Mouse (Mus musculus): ENCODE results near the gene Tpi1. TPM values are rescaled to one million over a fixed set of nuclear protein-coding genes. Genes with fewer than 3 reads are reported as not detected.
"Not testable (repeated sequence)": the region's sequence is repeated elsewhere in the genome, so short reads cannot be mapped to it uniquely, and the experiment has no call there.

The Tpi1 gene
- polyA plus RNA-seq, 1 experiment from 2014 or later: 674 TPM

DNA sequence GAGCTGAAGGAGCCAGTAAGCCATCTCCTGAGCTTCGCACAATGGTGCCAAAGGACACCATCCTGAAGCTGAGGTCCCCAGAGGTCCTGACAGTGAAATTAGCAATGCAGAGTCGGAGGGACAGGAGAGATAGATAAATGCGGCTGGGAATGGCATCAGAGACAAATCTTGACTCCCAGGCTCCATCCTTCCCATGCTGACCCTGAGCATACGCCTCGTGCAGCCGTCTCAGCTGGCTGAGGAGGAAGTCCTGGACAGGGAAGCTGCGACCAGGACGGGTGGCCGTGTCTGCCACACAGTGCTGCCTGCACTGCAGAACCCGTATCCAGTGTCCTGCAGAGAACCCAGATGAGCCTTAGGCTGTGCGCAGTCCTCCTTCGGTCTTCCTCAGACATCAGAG lies 40.6 kb upstream of the Tpi1 start:
- Histone ChIP-seq H3K9me3 (replicated peaks) (no peaks in the 10 kb centered on the region), H3K4me2 (no peak overlapping the region), H3K27me3 (replicated peaks) (peaks cover 74% of the 10 kb centered on the region), H3K4me1 (peaks cover 13% of the 10 kb centered on the region), H3K36me3 (no peaks in the 10 kb centered on the region), H3K4me3 (no peak overlapping the region), H3K9ac (no peak overlapping the region), H3K27ac (no peak overlapping the region)
- 40% methylated on average over 12 of the region's 12 CpGs for WGBS (ENCODE audit: insufficient replicate concordance)
- no peak for ATAC-seq

- Histone ChIP-seq H3K4me2 (no peak overlapping the region), H3K4me1 (no peaks in the 10 kb centered on the region), H3K27me3 (replicated peaks) (peaks cover 50% of the 10 kb centered on the region), H3K4me3 (no peak overlapping the region), H3K9ac (no peak overlapping the region), H3K36me3 (no peaks in the 10 kb centered on the region), H3K9me3 (replicated peaks) (no peaks in the 10 kb centered on the region), H3K27ac (no peak overlapping the region)
- 40% methylated on average over 8 of the region's 8 CpGs for WGBS (ENCODE audit: insufficient replicate concordance)
- no peak for ATAC-seq
These were observed 36.4 kb upstream of the Tpi1 start for GRCm38 (mm10) chr6:124850535-124850934.

DNA sequence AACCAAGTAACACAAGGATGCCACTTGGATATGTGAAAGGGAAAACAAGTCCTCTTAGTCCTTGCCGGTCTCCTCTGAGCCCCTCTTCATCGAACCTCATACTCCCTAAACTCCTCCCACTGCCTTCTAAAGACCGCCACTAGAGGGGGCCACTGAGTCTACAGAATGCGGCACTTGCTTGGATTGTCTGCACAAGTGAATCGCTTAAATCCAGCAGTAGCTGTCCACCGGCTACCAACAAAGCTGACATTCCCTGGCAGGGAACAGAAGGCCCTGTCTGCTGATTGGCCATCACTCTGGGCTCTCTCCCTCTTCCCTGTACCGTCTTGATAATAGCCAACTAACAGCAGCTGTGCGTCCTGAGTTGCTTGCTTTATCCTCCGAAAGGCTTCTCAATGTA lies 33.2 kb upstream of the Tpi1 start:
- peak; percentile 50; the same call in 1 of the 2 replicates for ATAC-seq
- 19% methylated on average over 9 of the region's 9 CpGs for WGBS (ENCODE audit: insufficient replicate concordance)

DNA sequence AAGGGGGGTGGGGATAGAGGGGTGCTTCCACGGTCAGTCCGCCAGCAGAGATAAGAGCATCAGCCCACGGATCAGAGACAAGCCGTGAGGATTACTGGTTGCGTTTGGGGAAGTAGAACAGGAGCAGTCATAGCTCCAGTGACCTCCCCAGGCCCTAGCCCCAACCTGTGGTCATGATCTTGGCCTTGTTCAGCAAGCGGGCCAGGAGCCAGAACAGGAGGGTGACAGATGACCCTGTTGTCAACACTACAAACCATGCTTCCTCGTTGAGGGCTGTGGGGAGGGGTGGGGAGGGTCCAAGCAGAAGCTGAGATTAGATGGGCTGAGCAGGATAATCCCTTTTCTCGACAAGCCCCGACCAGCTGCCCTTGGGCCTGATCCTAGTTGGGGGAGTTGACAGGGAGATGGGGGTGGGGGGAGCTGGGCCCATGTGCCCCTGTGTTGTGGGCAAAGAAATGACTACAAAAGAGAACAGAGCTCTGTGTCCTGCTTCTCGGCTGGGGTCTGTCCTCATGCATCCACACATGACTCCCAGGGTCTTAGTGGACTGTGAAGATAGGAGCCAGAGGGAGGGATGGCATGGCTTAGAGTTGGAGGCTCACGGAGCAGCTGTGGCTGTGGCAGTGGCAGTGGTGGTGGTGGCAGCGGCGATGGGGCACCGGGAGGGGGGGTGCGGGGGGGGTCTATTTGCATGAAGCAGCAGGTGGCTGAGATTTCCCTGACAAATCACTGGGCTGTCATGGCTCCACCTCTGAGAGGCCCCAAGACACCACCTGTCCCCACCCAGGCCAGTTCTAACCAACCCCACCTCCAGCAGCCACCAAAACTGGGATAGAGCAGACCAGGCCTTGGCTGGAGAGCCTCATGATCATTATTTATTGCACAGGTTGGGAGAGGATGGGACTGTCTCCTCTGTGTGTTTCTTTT lies 26.4 kb upstream of the Tpi1 start, which contains the start of gene Gnb3:
Gnb3 (minus strand) TSS at position 35 of the 927 bp plus-strand sequence.
- no peak for ATAC-seq
- H3K27ac ChIP-seq: no peak within 1 kb of the TSS
- H3K4me3 ChIP-seq: no peak within 1 kb of the TSS
- peaks cover 18% of the 10 kb centered on the region for H3K27me3 ChIP-seq (replicated peaks)
- H3K9ac ChIP-seq: no peak within 1 kb of the TSS
- WGBS (ENCODE audit: insufficient replicate concordance): 26% methylated on average over 13 of the region's 15 CpGs
- peaks cover 15% of the 10 kb centered on the region for H3K4me1 ChIP-seq
- H3K9me3 ChIP-seq (replicated peaks): no peaks in the 10 kb centered on the region
- H3K36me3 ChIP-seq: peaks cover 2% of the 10 kb centered on the region
- H3K4me2 ChIP-seq: no peak within 1 kb of the TSS

More for the DNA sequence above, 33.2 kb upstream of the Tpi1 start:
- no peaks in the 10 kb centered on the region for H3K36me3 ChIP-seq
- no peaks in the 10 kb centered on the region for H3K4me1 ChIP-seq
- H3K4me2 ChIP-seq: no peak overlapping the region
- no peak overlapping the region for H3K27ac ChIP-seq
- no peaks in the 10 kb centered on the region for H3K9me3 ChIP-seq (replicated peaks)
- no peak overlapping the region for H3K4me3 ChIP-seq
- no peak overlapping the region for H3K9ac ChIP-seq
- H3K27me3 ChIP-seq (replicated peaks): peaks cover 28% of the 10 kb centered on the region

DNA sequence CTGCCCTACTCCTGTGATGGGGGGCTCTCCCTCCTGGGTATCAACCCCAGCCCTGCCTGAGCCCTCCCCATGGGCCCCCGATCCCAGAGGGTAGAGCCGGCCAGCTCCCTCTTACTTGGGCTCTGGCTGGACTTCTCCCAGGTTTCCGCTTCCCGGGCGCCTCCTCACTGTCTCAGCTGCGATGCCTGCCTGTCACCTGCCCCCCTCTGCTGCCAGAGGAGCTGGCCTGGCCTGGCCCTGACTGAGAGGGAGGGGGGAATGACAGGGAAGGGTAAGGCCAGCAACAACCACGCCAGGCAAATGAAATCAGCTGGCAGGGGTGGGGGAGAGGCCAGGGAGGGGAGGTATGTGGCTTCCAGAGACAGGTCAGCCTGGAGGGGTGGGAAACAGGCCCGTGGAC lies 25.7 kb upstream of the Tpi1 start:
- Histone ChIP-seq H3K36me3 (peaks cover 9% of the 10 kb centered on the region), H3K4me2 (no peak overlapping the region), H3K27me3 (replicated peaks) (peaks cover 18% of the 10 kb centered on the region), H3K4me1 (peaks cover 18% of the 10 kb centered on the region), H3K27ac (no peak overlapping the region), H3K9ac (no peak overlapping the region), H3K4me3 (no peak overlapping the region), H3K9me3 (replicated peaks) (no peaks in the 10 kb centered on the region)
- ATAC-seq: no peak
- WGBS (ENCODE audit: insufficient replicate concordance): 21% methylated on average over 8 of the region's 8 CpGs

- H3K4me1 ChIP-seq: peaks cover 37% of the 10 kb centered on the region
- H3K9me3 ChIP-seq (replicated peaks): no peaks in the 10 kb centered on the region
- WGBS (ENCODE audit: insufficient replicate concordance): 76% methylated on average over 7 of the region's 7 CpGs
- H3K4me2 ChIP-seq: no peak overlapping the region
- H3K27ac ChIP-seq: no peak overlapping the region
- no peak for ATAC-seq
- H3K27me3 ChIP-seq (replicated peaks): peaks cover 18% of the 10 kb centered on the region
- H3K9ac ChIP-seq: no peak overlapping the region
- H3K36me3 ChIP-seq: peaks cover 43% of the 10 kb centered on the region
- no peak overlapping the region for H3K4me3 ChIP-seq
These were observed 22.3 kb upstream of the Tpi1 start for GRCm38 (mm10) chr6:124836411-124836810.

DNA sequence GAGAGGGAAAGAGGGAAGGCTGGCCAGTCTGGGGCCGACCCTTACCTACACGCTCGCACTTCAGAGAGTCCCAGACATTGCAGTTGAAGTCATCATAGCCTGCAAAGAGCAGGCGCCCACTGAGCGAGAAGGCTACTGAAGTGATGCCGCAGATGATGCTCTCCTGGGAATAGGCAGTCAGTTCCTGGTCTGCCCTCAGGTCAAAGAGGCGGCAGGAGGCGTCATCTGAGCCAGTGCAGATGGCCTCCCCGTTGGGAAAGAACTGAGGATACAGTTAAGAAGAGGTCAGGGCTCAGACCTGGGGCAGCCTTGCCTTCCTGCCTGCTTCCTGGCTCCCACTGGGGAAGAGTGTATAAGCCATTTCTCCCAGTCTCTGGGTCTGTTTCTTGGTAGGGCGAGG lies 21.4 kb upstream of the Tpi1 start:
- Histone ChIP-seq H3K9me3 (replicated peaks) (no peaks in the 10 kb centered on the region), H3K4me3 (no peak overlapping the region), H3K9ac (no peak overlapping the region), H3K4me2 (no peak overlapping the region), H3K27ac (no peak overlapping the region), H3K36me3 (peaks cover 46% of the 10 kb centered on the region), H3K4me1 (peaks cover 40% of the 10 kb centered on the region), H3K27me3 (replicated peaks) (peaks cover 15% of the 10 kb centered on the region)
- 78% methylated on average over 10 of the region's 10 CpGs for WGBS (ENCODE audit: insufficient replicate concordance)
- no peak for ATAC-seq

- Histone ChIP-seq H3K36me3 (peaks cover 46% of the 10 kb centered on the region), H3K4me3 (no peak overlapping the region), H3K27me3 (replicated peaks) (peaks cover 7% of the 10 kb centered on the region), H3K9me3 (replicated peaks) (no peaks in the 10 kb centered on the region), H3K9ac (no peak overlapping the region), H3K27ac (no peak overlapping the region), H3K4me1 (peaks cover 31% of the 10 kb centered on the region), H3K4me2 (no peak overlapping the region)
- no peak for ATAC-seq
- 75% methylated on average over 6 of the region's 6 CpGs for WGBS (ENCODE audit: insufficient replicate concordance)
These were observed 20.5 kb upstream of the Tpi1 start for GRCm38 (mm10) chr6:124834512-124835081.

GRCm38 (mm10) chr6:124831649-124832048 lies 17.6 kb upstream of the Tpi1 start:
- no peaks in the 10 kb centered on the region for H3K9me3 ChIP-seq (replicated peaks)
- H3K4me1 ChIP-seq: peaks cover 46% of the 10 kb centered on the region
- H3K4me2 ChIP-seq: peak overlapping the region; percentile 83
- ATAC-seq: no peak
- no peak overlapping the region for H3K27ac ChIP-seq
- H3K9ac ChIP-seq: peak overlapping the region; percentile 88
- peak overlapping the region; percentile 86 for H3K4me3 ChIP-seq
- WGBS (ENCODE audit: insufficient replicate concordance): 94% methylated on average over 8 of the region's 8 CpGs
- peaks cover 56% of the 10 kb centered on the region for H3K36me3 ChIP-seq
- H3K27me3 ChIP-seq (replicated peaks): no peaks in the 10 kb centered on the region

DNA sequence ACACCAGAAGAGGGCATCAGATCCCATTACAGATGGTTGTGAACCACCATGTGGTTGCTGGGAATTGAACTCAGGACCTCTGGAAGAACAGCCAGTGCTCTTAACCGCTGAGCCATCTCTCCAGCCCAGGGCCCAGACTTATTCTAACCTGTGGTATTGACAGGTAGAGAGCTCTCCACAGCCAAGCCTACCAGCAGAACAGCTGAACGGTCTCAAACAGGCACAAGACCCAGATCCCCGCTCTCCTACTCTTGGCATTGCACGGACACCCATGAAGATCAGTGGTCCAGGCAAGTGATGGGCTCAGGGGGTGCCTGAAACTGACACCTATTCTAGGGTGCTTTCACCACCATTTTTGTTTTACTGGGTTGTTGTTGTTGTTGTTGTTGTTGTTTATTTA lies 17.1 kb upstream of the Tpi1 start:
- H3K9ac ChIP-seq: peak overlapping the region; percentile 88
- H3K27ac ChIP-seq; H3K9me3 ChIP-seq (replicated peaks); H3K27me3 ChIP-seq (replicated peaks); ATAC-seq: not testable (repeated sequence)
- peaks cover 42% of the 10 kb centered on the region for H3K4me1 ChIP-seq
- H3K36me3 ChIP-seq: peaks cover 61% of the 10 kb centered on the region
- H3K4me2 ChIP-seq: peak overlapping the region; percentile 83
- H3K4me3 ChIP-seq: peak overlapping the region; percentile 86
- WGBS (ENCODE audit: insufficient replicate concordance): 89% methylated on average over 4 of the region's 4 CpGs

- Histone ChIP-seq H3K27me3 (replicated peaks) (no peaks in the 10 kb centered on the region), H3K4me1 (peaks cover 43% of the 10 kb centered on the region), H3K9me3 (replicated peaks) (no peaks in the 10 kb centered on the region), H3K27ac (peak overlapping the region; percentile 92), H3K4me3 (peak overlapping the region; percentile 86), H3K9ac (peak overlapping the region; percentile 88), H3K4me2 (peak overlapping the region; percentile 83), H3K36me3 (peaks cover 65% of the 10 kb centered on the region)
- WGBS (ENCODE audit: insufficient replicate concordance): under 1% methylated on average over 38 of the region's 38 CpGs
- ATAC-seq: peak; percentile 78
These were observed 16.0 kb upstream of the Tpi1 start for GRCm38 (mm10) chr6:124829799-124830700.

All from liver, embryonic 12.5 days (tissue).